Mouse (Mus musculus): ENCODE results near the gene Maml3. TPM values are rescaled to one million over a fixed set of nuclear protein-coding genes. Genes with fewer than 3 reads are reported as not detected.
A peak's percentile ranks its signal among the peaks of the same experiment; 100 is the strongest.

Maml3 gene
- total RNA-seq, 2 experiments from 2014 or later, result 7.1 TPM

DNA sequence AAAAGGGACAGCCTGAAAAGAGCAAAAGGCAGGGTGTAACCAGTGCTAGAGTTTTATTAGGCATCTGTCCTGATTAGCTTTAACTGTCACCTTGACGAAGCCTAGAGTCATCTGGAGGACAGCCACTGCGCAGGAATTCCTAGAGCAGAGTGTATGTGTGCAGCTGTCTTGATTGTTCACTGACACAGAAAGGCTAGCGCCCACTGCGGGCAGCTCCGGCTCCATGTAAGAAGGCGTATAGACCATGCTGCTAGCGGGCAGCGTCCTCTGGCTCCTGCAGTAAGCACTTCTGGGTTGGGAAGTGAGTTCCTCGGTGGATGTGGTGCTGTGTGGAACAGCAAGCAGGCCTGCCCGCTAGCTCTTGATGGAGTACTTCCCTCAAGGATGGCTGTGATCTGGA, 363.1 kb downstream of the Maml3 start:
- DNase-seq, result peak; percentile 45

DNA sequence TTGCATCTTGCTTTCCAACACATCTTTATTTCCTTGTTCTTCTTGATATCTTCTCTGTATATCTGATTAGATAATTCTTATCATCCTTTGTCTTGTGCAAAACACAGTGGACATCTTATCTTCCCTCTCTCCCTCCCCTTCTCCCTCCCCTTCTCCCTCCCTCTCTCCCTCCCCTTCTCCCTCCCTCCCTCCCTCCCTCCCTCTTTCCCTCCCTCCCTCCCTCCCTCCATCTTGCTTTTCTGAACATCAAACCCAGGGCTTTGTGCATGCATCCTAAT, 365.1 kb downstream of the Maml3 start:
- no peak for DNase-seq

- DNase-seq, result peak; percentile 39
Measured at GRCm38 (mm10) chr3:51739049-51739834, 365.6 kb downstream of the Maml3 start.

- DNase-seq, result no peak
Measured at GRCm38 (mm10) chr3:51733685-51734084, 371.2 kb downstream of the Maml3 start.

DNA sequence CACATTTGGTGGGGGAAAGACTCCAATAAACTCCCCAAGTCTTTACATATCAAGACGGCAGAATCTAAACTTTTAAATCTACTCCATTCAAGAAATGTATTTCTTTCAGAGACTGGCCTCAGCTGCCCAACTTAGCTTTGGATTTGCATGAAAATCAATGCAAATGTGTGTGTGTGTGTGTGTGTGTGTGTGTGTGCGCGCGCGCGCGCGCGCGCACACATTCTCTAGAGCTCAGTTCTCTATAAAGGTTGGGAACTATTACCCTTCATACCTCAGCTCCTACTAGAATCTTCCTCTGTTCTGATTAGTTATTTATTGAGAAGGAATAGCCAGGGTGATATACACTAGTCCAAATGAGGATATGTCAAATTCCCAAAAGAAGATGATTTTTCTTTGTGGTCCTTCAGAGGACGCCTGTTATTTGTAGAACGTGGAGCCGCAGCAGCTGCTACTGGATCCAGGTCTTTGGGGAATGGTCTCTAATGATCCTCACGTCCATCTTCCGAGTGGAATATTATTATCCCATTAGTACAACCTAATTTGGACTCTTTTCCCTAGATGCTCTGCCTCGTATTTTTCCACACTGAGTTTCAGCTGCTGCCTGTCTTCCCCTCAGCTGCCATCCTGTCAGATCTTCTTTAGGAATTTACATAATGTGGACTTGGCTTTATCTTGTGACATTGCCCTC, 372.8 kb downstream of the Maml3 start:
- no peak for DNase-seq

GRCm38 (mm10) chr3:51730662-51731061, 374.2 kb downstream of the Maml3 start:
- DNase-seq, result no peak

GRCm38 (mm10) chr3:51729109-51729918, 375.6 kb downstream of the Maml3 start:
- DNase-seq, result no peak

- peak; percentile 33 for DNase-seq
Measured at GRCm38 (mm10) chr3:51728456-51728855, 376.4 kb downstream of the Maml3 start.

DNA sequence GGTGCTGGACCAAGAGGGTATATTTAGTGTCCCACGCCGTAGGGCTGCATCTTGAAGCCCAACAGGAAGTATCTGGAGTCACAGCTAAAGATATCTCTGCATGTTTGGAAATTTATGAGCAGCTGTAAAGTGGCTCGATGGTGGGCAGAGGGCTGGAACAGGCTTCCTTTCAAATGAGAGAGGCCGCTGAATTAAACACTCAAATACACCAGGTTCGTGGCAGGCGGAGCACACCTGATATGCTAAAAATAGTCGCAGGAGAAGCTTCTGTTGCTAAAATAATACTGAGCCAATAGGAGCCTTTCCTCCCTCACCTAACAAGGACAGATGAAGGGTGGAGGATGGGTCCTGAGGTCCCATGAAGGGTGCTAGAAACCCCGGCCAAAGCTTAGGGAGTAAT, 376.9 kb downstream of the Maml3 start:
- no peak for DNase-seq

- DNase-seq, result no peak
Measured at GRCm38 (mm10) chr3:51727487-51727886, 377.4 kb downstream of the Maml3 start.

GRCm38 (mm10) chr3:51726257-51726656, 378.6 kb downstream of the Maml3 start:
- DNase-seq, result no peak

GRCm38 (mm10) chr3:51719982-51720381, 384.9 kb downstream of the Maml3 start:
- DNase-seq, result no peak

DNA sequence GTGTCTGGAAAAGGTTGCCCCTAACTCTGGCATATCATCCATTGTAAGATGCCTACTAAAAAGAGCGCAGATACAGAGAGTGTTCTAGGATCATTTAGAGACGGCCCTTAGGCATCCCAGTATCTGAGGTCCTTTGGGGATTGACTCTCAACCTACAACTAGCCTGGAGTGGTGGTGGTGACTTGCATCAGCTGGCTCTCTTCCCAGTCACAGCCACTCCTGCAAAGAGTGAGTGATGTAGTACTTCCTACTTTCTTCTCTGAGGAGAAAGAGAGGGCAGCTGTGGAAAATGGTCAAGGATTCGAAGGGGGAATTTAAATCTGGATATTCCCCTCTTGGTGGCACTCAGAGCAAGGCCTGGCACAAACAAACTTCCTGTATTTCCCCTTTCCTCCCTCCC, 385.5 kb downstream of the Maml3 start:
- DNase-seq, result peak; percentile 50

- DNase-seq, result peak; percentile 37
Measured at GRCm38 (mm10) chr3:51717909-51718308, 387.0 kb downstream of the Maml3 start.

DNA sequence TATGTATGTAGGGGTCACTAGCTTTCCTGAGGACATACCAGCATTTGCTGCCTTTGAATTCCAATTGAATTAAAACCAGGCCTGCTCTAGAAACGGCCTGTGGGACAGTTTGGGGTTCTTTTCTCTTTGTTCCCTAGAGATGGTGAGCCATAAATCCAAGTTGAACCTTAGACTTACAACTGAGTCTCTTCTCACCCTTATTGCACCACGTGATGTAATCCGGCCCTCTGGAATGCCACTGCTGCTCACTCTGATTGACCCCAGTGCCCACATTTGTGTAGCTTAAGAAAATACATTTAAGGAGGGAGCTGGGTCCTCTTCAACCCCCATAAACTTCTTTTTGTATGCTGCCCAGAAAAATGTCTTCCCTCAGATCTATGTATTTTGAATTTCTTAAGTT, 387.4 kb downstream of the Maml3 start:
- no peak for DNase-seq

DNA sequence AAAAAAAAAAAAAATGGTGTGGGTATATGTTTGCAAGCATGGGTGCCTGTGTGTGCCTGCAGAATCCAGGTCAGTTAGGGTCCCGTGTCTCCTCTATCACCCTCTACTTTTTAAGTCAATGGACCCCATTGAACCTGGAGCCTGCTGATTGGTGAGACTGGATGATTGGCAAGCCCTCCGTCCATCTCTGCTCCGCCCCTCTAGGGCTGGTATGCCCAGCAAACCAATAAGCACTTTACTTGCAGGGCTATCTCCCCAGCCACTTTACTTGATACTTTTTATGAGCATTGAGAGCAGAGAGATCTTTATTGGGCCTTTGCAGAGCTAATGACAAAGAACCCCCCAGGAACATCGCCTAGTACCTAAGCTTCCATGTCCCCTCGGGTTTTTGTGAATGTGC, 390.4 kb downstream of the Maml3 start:
- no peak for DNase-seq

GRCm38 (mm10) chr3:51713233-51713632, 391.6 kb downstream of the Maml3 start:
- DNase-seq, result no peak

DNA sequence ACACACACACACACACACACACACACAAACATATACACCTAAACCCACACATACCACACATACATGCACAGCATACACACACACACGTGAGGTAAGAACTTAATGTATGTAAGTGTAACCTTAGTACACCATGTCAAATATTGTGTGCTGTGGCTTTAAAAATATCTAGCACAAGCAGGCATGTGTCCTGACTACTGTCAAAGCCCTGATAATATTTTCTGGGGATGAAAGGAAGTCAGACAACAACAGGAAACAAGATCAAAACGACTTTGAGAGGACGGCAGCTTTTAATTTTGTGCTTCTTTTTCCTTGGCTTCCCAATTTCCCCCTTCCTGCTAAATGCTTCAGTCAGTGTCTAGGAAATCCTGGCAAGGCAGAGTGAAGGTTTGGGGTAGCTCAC, 392.5 kb downstream of the Maml3 start:
- no peak for DNase-seq

GRCm38 (mm10) chr3:51708746-51709411, 396.0 kb downstream of the Maml3 start:
- DNase-seq, result peak; percentile 91

DNA sequence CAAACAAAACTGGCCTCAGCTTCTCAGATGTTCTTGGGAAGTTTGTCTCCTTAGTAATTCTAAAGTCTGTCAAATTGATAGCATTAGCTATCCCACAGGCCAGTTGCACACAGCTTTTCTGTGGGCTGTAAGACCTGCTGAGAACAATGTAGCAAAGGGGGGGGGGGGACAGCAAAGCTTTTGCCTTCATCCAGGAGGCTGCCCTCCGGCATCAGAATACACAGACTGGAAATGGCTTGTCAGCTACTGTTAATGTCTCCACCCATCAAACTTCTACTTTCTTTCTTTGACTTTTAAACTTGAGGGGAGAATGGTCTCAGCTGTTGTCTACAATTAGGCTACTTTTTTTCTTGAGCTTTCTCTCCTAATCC, 396.5 kb downstream of the Maml3 start:
- DNase-seq, result no peak

DNA sequence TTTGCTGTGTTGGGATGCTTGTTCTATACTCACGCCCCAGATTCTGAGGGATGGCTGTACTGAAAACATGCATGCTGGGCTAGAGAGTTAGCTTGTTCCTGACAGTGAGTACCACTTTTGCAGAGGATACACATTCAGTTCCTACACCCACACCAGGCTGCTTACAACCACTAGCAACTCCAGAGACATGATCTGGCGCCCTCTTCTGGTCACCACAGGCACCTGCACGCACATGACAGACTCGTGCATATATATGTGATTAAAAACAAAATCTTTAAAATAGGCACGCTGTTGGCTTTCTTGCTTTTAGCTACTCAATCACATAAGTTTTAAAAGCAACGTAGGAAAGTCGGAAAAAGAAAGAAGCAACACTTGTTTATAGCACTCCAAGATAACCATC, 399.7 kb downstream of the Maml3 start:
- DNase-seq, result no peak

DNA sequence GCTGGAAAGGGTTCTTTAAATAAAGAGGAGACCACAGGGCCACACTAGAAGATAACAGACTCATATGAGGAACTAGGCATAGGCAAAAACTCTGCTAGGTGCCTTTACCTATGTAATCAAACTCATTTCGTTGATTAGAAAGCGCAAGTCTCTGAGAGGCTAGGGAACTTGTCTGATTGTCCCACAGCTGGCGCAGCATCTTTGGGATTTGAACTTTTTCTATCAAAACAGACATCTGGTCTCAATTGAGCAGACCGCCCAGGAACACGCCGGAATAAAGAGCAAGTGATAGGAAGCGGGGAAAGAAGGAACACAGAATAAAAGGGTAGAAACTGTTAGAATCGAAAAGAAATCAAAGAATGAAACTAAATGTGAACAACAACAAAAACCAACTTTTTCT, 401.4 kb downstream of the Maml3 start:
- DNase-seq, result no peak

DNA sequence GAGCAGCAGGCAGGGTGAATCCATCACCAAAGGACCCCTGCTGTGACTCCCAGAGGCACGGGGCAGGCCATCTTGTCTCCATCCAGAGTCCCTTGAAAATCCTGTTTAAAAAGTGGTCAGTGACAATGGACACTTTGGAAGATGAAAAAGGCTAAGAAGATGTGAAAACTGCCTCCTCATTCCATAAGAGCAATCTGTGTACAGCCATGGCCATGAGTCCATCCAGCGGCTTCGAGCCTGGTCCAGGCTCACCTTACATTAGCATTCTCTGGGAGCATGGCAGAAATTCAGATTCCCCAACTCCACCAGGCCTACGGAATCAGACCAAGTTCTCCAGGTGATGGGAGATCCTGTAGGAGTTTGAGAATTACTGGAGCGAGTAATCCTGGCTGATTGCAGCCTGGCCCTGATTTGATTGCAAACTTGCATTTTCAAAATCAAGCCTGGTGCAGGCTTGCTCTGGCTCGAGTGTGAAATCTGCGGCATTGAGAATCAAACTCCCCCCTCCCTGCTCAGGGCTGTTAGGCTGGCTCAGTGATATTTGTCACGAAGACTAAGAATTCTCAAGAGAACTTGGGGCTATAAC, 402.1 kb downstream of the Maml3 start:
- DNase-seq, result no peak
